Mouse (Mus musculus) gastrocnemius, postnatal 36 days (tissue): ENCODE data around the gene Wipi1. TPM values are rescaled to one million over a fixed set of nuclear protein-coding genes. Genes with fewer than 3 reads are reported as not detected.

Source experiments
- DNase-seq, 2 experiments: peaks; one replicate each; pipeline ENCODE4 v3.0.0; 2022
- intact Hi-C: fragments of 180-260 bp; cut with DNase I; formaldehyde crosslinking; loops from one replicate; pipeline ENCODE4 v1.15.1; 2025
- total RNA-seq, 2 experiments: library from RNA; stranded (reverse); gene quantifications; 2 replicates each; pipeline ENCODE4 v1.2.3; 2021

The Wipi1 gene
- total RNA-seq, 2 experiments from 2014 or later: 55.6 to 58.9 TPM

- no peak for DNase-seq
- intact Hi-C loops: loop anchor here (5.0 kb wide), 2 partner anchors 270 to 345 kb away; no protein-coding TSS in a partner anchor
Measured at GRCm38 (mm10) chr11:109587019-109587418, 24.7 kb downstream of the Wipi1 start.

- no peak for DNase-seq
- intact Hi-C loops: loop anchor here (5.0 kb wide), 2 partner anchors 269 to 344 kb away; no protein-coding TSS in a partner anchor
Measured at GRCm38 (mm10) chr11:109586424-109586823, 25.3 kb downstream of the Wipi1 start.

GRCm38 (mm10) chr11:109584843-109585713, 26.7 kb downstream of the Wipi1 start:
- intact Hi-C loops: loop anchor here (2.0 to 5.0 kb wide), 4 partner anchors 138 to 343 kb away; no protein-coding TSS in a partner anchor
- DNase-seq: peak; percentile 39 to 46

- no peak for DNase-seq
- intact Hi-C loops: loop anchor here (2.0 to 5.0 kb wide), 2 partner anchors 137 to 257 kb away; no protein-coding TSS in a partner anchor
Measured at GRCm38 (mm10) chr11:109583986-109584385, 27.8 kb downstream of the Wipi1 start.

- intact Hi-C loops: loop anchor here (5.0 kb wide), 1 partner anchor 253 kb away; no protein-coding TSS in a partner anchor
- DNase-seq: no peak
Measured at GRCm38 (mm10) chr11:109579999-109580398, 31.8 kb downstream of the Wipi1 start.

- no peak for DNase-seq
- intact Hi-C loops: no loop called here
Measured at GRCm38 (mm10) chr11:109578536-109578935, 33.2 kb downstream of the Wipi1 start.

- DNase-seq: no peak
- intact Hi-C loops: no loop called here
Measured at GRCm38 (mm10) chr11:109575832-109576231, 35.9 kb downstream of the Wipi1 start.

GRCm38 (mm10) chr11:109574604-109575003, 37.2 kb downstream of the Wipi1 start:
- no peak for DNase-seq
- intact Hi-C loops: no loop called here

- DNase-seq: no peak
- intact Hi-C loops: no loop called here
Measured at GRCm38 (mm10) chr11:109572051-109572450, 39.7 kb downstream of the Wipi1 start.

GRCm38 (mm10) chr11:109569809-109570208, 42.0 kb downstream of the Wipi1 start:
- DNase-seq: peak; percentile 31 to 49
- intact Hi-C loops: no loop called here

GRCm38 (mm10) chr11:109569007-109569618, 42.7 kb downstream of the Wipi1 start:
- DNase-seq: no peak
- intact Hi-C loops: no loop called here

GRCm38 (mm10) chr11:109564466-109565214, 47.1 kb downstream of the Wipi1 start:
- DNase-seq: no peak
- intact Hi-C loops: no loop called here

- intact Hi-C loops: no loop called here
- DNase-seq: no peak
Measured at GRCm38 (mm10) chr11:109563708-109564107, 48.1 kb downstream of the Wipi1 start.

GRCm38 (mm10) chr11:109561445-109561844, 50.3 kb downstream of the Wipi1 start:
- intact Hi-C loops: no loop called here
- no peak for DNase-seq

GRCm38 (mm10) chr11:109560793-109561257, 50.9 kb downstream of the Wipi1 start:
- intact Hi-C loops: no loop called here
- no peak for DNase-seq

- intact Hi-C loops: no loop called here
Measured at GRCm38 (mm10) chr11:109559241-109559640, 52.5 kb downstream of the Wipi1 start.

GRCm38 (mm10) chr11:109557419-109557818, 54.3 kb downstream of the Wipi1 start:
- DNase-seq: no peak
- intact Hi-C loops: no loop called here

More at GRCm38 (mm10) chr11:109559241-109559640, 52.5 kb downstream of the Wipi1 start:
- no peak for DNase-seq

- no peak for DNase-seq
- intact Hi-C loops: no loop called here
Measured at GRCm38 (mm10) chr11:109556130-109556529, 55.6 kb downstream of the Wipi1 start.

- intact Hi-C loops: no loop called here
Measured at GRCm38 (mm10) chr11:109554443-109554842, 57.3 kb downstream of the Wipi1 start.

GRCm38 (mm10) chr11:109553921-109554320, 57.8 kb downstream of the Wipi1 start:
- intact Hi-C loops: no loop called here
- no peak for DNase-seq

More at GRCm38 (mm10) chr11:109554443-109554842, 57.3 kb downstream of the Wipi1 start:
- DNase-seq: no peak
